Mouse (Mus musculus): ENCODE data around the gene Iqsec2.
"Not testable (repeated sequence)": the region's sequence is repeated elsewhere in the genome, so short reads cannot be mapped to it uniquely, and the experiment has no call there.

Gene Iqsec2

DNA sequence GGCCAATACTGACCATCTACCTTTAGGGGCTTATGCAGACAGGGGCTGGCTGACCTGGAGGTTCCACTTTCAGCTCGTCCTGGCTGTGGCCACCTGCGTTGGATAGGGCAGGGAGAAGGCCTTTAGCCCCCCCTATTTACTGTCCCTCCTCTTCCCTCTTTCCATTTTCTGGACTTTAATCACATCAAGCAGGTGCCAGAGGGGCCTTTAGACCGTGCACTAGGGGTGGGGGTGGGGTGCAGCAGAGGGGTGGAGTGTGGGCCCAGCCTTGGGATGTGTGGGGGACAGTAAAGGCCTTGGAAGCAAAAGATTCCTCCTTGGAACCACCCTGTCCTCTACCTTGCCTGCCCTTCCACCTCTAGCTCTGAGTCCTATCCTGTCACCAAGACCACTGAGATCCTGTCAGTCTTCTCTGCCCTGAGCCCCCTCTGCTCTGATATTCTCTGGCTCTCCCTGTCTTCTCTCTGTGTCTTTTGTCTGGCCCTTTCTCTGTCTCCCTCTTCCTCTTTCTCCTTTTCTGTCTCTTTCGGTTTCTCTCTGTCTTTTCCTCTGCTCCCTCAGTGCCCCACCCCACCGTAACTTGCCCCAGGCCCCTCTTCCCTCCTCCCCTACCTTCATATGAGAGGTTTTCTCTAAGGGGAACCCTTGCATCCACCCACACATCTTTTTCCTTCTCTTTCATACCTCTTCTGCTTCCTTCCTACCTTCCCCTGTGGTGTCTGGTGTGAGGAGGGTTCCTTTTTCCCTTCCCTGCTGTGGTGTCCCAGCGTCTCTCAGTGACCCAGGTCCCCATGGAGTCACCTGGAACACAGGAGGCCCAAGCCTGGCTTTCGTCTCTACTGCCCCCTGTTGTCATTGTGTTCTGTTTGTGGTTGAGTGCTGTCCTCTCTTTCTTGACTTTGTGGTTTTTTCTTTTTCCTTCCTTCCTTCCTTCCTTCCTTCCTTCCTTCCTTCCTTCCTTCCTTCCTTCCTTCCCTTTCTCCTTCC, 35.9 kb downstream of the Iqsec2 start:
- DNase-seq: no peak

DNA sequence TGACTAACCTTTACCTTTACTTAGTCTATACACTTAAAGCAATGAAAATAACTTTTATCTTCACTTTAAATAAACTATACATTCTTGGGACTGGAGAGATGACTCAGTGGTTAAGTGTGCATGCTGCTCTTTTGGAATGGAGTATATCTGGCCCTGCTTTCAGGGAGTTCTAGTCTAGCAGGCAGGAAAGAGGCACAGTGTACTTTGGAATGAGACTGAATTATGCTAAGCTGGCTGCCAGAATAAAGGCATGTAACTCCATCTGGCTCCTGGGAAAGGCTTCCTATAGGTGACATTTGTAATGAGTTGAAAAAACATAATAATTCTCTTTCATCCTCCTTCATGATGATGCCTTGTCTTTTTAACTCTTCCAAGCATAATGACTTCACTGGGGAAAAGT, 43.1 kb downstream of the Iqsec2 start:
- DNase-seq: no peak

DNA sequence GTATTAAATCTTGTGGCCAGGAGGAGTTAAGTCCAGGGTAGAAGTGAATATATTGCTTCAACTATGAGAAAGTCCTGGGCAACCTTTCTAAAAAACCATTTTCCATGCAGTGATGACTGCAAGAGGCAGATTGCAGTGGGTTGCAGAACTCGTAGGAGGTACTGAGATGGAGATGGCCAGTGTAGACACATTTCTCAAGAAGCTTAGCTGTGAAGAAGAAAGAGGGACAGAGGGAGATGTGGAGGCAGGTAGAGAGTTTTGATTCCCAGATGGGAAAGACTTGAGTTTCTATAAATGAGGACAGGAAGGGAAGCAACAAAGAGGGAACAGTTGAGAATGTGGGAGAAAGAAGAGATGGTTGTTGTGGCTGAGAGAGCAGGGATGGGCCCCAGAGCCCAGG, 47.2 kb downstream of the Iqsec2 start:
- DNase-seq: no peak

DNA sequence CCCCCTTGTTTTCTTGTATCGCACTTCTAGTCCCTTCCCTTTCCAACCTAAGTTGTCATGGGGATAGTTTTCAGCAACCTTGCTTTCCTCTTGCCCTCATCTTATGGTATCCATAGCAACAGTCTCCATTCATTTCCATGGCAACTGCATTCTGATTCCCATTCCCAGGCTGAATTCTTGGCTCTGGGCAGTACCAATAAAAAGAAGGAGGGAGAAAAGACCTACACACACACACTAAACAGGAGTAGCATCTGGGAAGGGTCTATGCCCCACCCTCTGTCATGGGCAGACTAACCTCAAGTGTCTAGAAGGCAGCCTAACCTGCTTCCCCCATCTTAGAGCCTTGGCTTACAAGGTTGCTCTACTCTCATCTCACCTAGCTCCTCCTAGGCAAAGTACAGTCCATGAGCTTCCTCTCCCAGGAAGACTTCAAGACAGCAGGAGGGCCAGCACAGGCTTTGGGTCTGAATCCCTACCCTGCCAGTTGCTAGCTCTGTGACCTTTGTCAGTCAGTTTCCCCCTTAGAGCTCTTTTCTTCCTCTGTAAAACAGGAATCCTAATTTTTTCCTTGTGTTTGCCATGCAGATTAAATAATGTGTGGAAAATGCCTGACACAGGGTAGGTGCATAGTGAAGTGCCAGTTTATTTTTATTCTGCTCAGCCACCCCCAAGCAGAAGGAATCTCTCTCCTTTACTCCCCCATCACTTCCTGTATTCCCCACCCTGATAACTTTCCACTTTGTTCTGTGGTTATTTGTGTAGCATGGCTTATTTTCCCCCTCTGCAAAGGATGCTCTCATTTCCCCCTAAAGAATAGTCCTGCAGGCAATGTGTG, 54.0 kb downstream of the Iqsec2 start:
- DNase-seq: no peak

DNA sequence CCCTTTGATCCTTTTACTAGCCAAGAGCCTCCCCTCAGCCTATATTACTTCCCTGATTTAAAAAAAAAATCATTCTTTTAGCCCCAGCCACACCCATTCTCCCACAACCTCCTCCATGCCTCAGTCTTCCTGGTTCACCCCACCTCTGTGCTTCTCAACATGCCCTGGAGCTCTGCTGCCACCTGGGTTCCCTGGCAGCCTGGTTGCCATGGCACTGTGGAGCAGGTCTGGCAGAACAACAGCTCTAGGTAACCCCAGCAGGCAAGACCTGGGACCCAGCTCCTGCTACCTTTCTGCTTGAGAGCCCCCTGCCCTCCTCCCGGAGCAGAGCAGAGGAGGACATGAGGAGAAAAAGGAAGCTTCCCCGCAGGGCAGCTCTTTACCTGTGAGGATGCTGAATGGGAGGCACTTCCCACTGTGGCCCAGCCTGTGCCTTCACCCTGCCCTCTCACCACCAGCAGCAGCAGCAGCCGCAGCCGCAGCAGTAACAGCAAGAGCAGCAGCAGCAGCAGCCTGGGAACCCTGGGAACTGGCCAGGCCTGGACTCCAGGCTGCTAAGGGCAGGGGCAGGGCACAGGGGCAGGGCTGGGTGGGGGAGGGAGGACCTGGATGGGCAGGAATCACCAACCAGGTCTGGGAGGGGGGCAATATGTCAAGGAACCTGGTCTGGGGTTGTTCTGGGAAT, 57.8 kb downstream of the Iqsec2 start:
- DNase-seq: no peak

DNA sequence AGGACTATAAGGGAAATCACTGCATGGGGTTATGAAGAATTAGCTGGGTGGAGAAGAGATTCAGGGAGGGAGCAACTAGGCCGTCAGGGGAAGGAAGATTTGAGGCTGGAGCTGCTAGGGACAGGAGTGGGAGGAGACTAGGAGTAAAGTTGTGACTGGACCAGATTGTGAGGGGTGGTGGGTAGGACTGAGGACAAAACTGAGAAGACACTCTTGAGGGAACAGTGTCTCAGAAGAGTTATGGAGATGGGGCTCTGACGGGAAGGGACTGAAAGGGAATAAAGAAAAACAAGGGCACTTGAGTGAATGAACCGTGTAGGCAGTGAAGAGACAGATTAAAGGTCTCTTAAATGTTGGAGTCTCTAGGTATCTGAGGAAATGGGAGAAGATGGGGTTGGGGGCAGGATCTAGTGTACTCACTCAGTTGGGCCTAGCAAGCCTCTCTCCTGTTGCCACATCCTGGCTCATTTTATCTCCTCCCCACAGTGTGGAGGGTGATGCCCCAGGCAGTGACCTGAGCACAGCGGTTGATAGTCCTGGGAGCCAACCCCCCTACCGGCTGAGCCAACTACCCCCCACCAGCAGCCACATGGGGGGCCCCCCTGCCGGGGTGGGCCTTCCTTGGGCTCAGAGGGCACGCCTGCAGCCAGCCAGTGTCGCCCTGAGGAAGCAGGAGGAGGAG, 58.5 kb downstream of the Iqsec2 start:
- no peak for DNase-seq

DNA sequence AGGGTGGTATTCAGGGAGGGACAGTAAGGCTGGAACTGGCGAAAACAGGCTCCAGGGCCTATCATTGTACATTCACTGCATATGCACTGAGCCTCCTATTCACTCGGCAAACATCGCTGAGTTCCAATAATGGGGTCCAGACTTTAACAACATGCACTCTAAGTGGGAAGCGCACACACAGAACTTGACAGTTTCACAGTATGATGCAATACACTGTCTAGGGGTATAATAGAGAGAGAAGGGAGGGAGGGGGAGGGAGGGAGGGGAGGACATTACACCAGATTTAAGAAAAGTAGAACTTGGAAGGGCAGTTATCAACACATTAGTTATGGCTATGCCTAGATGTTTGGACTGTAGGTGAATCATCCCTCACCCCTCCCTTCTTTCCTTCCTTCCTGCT, 59.2 kb downstream of the Iqsec2 start:
- no peak for DNase-seq

DNA sequence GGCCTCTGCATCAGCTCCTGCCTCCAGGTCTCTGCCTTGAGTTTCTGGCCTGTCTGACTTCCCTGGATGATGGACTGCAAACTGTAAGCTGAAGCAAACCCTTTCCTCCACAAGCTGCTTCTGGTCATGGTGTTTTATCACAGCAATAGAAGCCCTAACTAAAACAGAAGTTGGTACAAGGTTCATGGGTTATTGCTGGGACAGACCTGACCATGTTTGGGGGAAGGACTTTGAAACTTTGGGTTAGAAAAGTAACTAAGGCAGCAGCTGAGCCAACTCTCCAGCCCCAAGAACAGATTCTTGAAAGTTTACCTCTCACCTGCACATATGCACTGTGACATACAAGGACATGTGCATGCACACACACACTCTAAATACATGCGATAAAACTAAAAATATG, 61.4 kb downstream of the Iqsec2 start:
- no peak for DNase-seq

DNA sequence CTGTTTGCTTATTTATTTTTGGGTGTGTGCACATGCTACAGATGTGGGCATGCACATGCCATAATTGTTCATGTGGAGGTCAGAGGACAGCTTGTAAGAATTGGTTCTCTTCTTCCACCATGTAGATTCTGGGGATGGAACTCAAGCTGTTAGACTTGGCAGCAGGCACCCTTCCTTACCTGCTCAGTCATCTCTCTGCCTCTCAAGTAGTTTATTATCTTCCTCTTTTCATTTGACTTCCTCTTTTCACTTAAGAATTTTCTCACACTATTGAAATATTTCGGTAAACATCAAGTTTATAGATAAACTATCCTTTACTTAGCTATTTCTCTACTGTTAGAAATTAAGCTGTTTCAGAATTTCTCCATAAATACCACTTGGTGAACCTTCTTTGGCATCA, 70.6 kb downstream of the Iqsec2 start:
- no peak for DNase-seq

DNA sequence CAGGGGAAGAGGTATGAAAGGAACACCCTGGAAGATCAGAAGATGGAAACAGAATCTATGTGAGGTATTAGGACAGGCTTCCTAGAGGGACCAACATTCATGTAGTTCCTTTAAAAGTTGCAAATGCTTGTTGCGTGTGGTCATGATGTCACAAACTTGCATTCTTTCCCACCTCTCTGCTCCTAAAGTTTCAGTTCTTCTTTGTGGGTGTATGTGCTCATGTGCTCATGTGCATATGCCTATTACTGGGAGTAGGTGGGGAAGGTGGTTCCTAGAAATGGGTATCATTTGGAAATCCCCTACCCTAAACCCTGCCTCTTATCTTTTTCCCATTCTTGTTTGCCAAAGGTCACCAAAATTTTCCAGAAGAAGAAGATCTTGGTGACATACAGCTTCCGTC, 74.5 kb downstream of the Iqsec2 start:
- DNase-seq: no peak

DNA sequence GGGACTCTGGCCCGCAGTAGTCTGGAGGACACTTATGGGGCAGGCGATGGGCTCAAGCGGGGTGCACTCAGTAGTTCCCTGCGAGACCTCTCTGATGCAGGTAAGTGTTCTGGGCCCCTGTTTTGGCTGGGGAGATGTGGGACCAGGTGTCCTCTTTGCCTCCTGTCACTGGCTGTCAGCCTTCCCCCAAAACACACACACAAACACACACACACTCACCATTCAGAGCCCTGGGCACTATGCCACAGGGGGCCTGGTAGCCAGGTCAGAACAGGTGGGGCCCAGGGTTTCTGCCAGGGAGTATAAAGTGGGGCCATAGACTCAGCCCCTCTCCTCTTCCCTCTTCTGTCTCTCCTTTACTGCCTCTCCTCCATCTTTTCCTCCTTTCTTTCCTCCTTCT, 77.7 kb downstream of the Iqsec2 start:
- no peak for DNase-seq

DNA sequence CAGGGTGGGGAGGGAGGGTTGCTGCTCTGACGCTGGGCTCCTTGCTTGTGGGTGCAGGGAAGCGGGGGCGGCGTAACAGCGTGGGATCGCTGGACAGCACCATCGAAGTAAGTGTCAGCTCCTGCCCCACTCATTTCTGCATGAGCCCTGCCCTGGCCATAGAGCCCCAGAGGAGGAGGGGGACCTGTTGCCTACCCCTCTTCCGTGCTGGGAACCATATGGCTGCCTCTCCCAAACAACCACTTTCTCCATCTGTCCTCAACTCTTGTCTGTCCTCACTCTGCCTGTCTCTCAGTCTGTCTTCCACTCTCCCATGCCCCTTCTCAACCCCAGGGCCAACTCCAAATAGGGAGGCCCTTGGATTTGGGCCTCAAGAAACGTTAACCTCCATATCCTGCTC, 78.2 kb downstream of the Iqsec2 start:
- DNase-seq: no peak

DNA sequence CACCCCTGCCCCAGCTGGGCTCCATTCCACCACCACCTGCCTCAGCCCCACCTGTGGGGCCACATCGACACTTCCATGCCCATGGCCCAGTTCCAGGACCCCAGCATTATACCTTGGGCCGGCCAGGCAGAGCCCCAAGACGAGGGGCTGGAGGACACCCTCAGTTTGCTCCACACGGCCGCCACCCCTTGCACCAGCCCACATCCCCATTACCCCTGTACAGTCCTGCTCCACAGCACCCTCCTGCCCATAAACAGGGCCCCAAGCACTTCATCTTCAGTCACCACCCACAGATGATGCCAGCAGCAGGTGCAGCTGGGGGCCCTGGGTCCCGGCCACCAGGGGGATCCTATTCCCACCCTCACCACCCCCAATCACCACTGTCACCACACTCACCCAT, 79.2 kb downstream of the Iqsec2 start:
- DNase-seq: no peak

DNA sequence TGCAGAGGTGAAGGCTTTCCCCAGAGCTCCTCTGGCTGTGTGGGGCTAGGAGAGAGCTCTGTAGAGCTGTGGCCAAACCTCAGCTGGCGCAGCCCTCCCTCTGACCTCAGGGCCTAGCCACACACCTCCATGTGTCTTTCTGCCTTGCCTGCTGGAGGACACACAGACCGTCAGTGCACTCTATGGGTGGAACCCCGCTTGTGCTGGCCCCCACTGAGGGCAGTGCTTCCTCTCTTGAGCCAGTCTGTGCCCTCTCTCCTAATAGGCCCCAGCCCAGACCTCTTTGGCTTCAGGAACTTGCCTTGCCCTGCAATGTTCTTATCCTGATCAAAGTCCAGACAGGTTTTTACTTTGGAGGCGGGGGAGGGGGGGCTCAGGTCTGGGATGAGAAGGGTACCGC, 80.2 kb downstream of the Iqsec2 start:
- DNase-seq: no peak

DNA sequence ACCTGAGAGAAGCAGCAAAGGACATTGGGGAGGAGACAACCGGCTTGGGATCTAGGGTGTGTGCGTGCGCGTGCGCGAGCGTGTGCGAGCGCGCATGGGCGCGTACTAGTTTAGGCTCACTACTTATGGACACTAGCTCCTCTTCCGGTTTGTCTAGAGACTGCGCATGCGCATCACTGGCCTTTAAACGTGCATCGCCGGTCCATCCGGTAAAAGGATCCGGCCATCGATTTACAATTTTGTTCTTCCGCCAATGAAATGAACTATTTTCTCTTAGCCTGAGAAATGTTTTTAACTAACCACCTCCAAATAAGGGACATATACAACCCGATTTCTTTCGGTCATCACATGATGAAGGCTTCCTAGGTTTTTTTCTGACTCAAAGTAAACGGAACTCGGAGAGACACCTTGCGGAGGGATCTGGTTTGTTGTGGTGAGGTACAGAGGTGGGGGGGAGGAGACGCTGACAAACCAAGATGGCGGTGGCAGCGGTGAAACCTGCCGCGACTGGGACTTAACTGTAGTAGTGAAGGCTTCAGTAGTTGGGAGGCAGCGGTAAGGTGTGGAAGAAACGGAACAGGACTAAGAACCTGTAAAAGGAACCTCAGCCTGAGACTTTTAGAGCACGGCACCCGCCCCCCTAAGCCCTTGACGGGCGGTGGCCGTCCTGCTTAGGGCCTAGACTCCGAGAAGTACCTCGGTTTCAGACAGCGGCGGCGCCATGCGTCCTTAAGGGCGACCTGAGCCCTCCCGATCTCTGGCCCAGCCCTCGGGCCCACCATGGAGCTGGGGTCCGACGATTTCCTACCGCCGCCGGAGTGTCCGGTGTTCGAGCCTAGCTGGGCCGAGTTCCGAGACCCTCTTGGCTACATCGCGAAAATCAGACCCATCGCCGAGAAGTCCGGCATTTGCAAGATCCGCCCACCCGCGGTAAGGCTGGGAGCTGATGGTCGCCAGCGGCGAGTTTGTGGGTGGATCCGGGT, 89.0 kb downstream of the Iqsec2 start, which contains the start of gene Kdm5c:
Kdm5c (plus strand) TSS at position 240 of the 983 bp plus-strand sequence.
- DNase-seq: peak; percentile 97

DNA sequence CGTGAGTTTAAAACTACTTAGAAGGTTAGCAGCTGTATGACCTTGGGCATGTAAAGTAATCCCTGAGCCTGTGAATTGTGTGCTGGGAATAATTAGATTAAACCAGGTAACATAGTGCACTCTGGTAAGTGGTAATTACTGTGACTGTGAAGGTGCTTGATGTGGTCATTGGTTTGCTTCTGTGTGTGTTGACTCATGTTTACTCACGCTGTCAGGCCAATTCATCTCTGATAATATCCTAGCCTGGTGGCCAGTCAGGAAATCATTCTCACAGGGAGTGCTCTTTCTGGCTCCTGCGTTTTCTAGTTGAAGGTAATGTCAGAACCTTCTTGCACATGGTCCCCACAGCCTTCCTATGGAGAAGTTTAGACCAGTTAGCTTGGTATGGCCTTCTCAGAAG, 90.1 kb downstream of the Iqsec2 start:
- DNase-seq: no peak

DNA sequence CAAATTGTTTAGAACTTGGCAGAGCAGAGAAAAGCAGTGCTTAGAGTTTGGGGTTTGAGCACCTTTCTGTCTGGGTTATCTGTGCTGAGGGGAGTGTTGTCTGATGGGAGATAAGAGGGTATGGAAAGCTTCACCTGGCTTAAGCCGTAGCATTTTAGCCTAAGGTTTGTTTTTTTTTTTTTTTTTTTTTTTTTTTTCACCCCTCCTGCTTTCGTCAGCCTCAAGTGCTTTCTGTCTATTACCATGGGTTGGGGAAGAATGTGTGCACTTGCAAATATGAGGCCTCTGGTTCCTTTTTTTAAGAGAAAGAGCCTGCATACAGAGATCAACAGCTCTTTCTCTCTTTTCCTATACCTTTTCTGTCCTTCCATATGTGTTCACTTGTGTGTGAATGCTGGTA, 91.7 kb downstream of the Iqsec2 start:
- no peak for DNase-seq

DNA sequence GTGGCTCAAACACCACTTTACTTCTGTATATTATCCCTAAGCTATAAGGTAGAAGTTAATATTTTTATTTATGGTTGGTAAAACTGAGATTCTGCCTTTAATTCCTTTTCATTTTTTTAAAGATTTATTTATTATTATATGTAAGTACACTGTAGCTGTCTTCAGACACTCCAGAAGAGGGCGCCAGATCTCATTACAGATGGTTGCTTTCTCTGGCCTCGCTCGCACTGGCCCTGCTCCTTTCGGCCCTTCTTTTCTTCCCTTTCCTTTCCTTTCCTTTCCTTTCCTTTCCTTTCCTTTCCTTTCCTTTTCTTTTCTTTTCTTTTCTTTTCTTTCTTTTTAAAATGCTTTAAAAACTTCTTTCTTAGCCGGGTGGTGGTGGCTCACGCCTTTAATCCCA, 99.1 kb downstream of the Iqsec2 start:
- DNase-seq: not testable (repeated sequence)

DNA sequence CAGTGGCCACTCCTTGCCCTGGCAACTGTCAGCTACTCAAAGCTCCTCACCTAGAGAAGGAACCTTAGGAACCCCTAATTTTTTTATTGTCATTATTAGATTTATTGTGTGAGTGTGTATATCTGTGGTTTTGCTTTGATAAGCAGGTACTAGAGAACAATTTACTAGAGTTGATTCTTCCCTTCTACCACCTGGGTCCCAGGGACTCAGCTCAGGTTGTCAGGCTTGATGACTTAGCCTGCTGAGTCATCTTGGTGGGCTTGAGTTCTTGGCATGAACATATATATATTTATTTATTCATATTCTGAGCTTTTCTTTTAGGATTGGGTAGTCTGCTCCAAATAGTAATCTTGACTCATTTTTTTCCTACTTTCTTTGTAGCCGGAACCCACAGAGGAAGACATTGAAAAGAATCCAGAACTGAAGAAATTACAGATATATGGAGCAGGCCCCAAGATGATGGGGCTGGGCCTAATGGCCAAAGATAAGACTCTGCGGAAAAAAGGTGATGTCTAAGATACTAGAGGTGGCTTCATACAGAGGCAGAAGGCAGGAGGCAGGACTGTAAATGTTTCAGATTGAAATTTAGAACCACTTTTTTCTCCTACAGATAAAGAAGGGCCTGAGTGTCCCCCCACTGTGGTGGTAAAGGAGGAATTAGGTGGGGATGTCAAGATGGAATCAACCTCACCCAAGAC, 100.6 kb downstream of the Iqsec2 start:
- no peak for DNase-seq

DNA sequence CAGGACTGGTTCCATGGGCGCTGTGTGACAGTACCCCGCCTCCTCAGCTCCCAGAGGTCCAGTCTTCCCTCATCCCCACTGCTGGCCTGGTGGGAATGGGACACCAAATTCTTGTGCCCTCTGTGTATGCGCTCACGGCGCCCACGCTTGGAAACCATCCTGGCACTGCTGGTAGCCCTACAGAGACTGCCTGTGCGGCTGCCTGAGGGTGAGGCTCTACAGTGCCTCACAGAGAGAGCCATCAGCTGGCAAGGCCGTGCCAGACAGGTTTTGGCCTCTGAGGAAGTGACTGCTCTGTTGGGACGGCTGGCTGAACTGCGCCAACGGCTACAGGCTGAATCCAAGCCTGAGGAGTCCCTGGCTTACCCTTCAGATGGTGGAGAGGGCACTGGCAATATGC, 127.1 kb downstream of the Iqsec2 start:
- no peak for DNase-seq

All from lung, postnatal 4 days (tissue).